Comparison of ENCODE assay signal across 25 mouse cellular contexts in the genomic region with DNA sequence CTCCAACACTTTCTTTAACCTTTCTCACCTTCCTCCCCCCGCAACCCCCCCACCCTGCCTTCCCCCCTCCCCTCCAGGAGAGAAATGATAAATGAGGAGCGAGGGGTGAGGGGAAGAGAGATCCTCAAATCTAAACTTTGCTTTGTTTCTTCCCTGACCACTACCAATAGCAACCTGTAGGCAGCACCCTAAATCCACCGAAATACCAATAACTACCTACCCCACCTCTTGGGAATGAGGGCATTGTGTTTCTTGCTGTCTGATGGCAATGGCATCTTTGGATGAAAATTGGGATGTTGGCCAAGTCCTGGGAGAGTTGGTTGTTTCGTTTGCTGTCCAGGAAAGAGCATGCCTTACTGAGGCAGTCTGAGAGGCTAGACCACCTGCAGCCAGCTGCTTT. TPM values are rescaled to one million over a fixed set of nuclear protein-coding genes. Genes with fewer than 3 reads are reported as not detected.
DNase-seq lines count a peak whose midpoint lies in the region; ATAC-seq and TF ChIP-seq lines count a peak whose summit lies in the region.
"Had no signal": no experiment of that assay in that cellular context is flagged by ENCODE, and none has a peak within 500 bp of the region (broad histone marks: within the 10 kb centered on the region; RNA-seq: fewer than 3 reads in every experiment).

No protein-coding gene starts in this region.

- no peak for ATAC-seq in embryonic facial prominence, embryonic 14.5 days (ENCODE audit: low read depth)
- no peak for ATAC-seq in limb, embryonic 12.5 days (ENCODE audit: insufficient number of reproducible peaks, insufficient read depth, low FRiP score, low TSS enrichment, low read depth)
- no peak for ATAC-seq in forebrain, embryonic 11.5 days (replicated peaks; ENCODE audit: low FRiP score)
- no peak for ATAC-seq in granulocyte monocyte progenitor cell, adult 5-6 weeks (replicated peaks; ENCODE audit: poor library complexity, severe bottlenecking)
- ATAC-seq: CD4-positive, CD25-positive, alpha-beta regulatory T cell, adult 4 months; forebrain, embryonic 16.5 days; inflammation-experienced regulatory T-cells, adult 6 months had no signal

- no peak overlapping the region for H3K4me3 ChIP-seq in embryonic facial prominence, embryonic 14.5 days (ENCODE audit: low read depth, low read length)
- no peak overlapping the region for H3K4me3 ChIP-seq in embryonic facial prominence, embryonic 10.5 days
- no peak overlapping the region for H3K4me3 ChIP-seq in limb, embryonic 12.5 days (replicated peaks)
- H3K4me3 ChIP-seq in limb, embryonic 10.5 days, result no peak overlapping the region
- no peak overlapping the region for H3K4me3 ChIP-seq in E14TG2a.4 (replicated peaks; ENCODE audit: low read length)
- no peak overlapping the region for H3K4me3 ChIP-seq in forebrain, embryonic 11.5 days (ENCODE audit: low read depth, low read length)
- H3K4me3 ChIP-seq: liver, embryonic 13.5 days; stomach, embryonic 15.5 days had no signal

- H3K4me2 ChIP-seq in embryonic facial prominence, embryonic 14.5 days (ENCODE audit: low read depth, low read length), result peak overlapping the region; percentile 62; the same call in 1 of the 2 replicates
- peak overlapping the region; percentile 61; the same call in 1 of the 2 replicates for H3K4me2 ChIP-seq in limb, embryonic 12.5 days
- H3K4me2 ChIP-seq in forebrain, embryonic 11.5 days (ENCODE audit: low read depth, low read length, severe bottlenecking), result no peak overlapping the region

- DNase-seq in embryonic facial prominence, embryonic 14.5 days (ENCODE audit: low spot score), result no peak
- DNase-seq in embryonic facial prominence, embryonic 10.5 days (ENCODE audit: low spot score), result no peak
- no peak for DNase-seq in limb, embryonic 10.5 days (ENCODE audit: low spot score)
- peak; percentile 44 for DNase-seq in NIH3T3 (ENCODE audit: low read depth)
- no peak for DNase-seq in forebrain, embryonic 11.5 days (ENCODE audit: low spot score)
- DNase-seq: adrenal gland, adult 2 months; gastrocnemius, postnatal 14 days; liver, embryonic 13.5 days; right cerebral cortex, adult 18-20 months; spleen, adult 18-20 months; thymus, postnatal 36 days had no signal

- peak; percentile 20; the same call in 1 of the 2 replicates for TF ChIP-seq CTCF in E14TG2a.4 (conservative IDR thresholded peaks at IDR 0.05; ENCODE audit: low read length)

- peaks cover 4% of the 10 kb centered on the region for H3K4me1 ChIP-seq in embryonic facial prominence, embryonic 14.5 days (ENCODE audit: control insufficient read depth, insufficient read depth, low read length)
- peaks cover 15% of the 10 kb centered on the region for H3K4me1 ChIP-seq in embryonic facial prominence, embryonic 10.5 days
- peaks cover 9% of the 10 kb centered on the region; the same call in 1 of the 2 replicates for H3K4me1 ChIP-seq in limb, embryonic 12.5 days (replicated peaks)
- peaks cover 20% of the 10 kb centered on the region for H3K4me1 ChIP-seq in limb, embryonic 10.5 days
- H3K4me1 ChIP-seq in E14TG2a.4 (replicated peaks; ENCODE audit: low read depth, low read length), result peaks cover 28% of the 10 kb centered on the region
- H3K4me1 ChIP-seq in forebrain, embryonic 11.5 days (replicated peaks; ENCODE audit: control insufficient read depth, insufficient read depth, low read length), result no peaks in the 10 kb centered on the region
- H3K4me1 ChIP-seq: liver, embryonic 13.5 days; stomach, embryonic 15.5 days had no signal

- H3K27ac ChIP-seq in embryonic facial prominence, embryonic 14.5 days (replicated peaks; ENCODE audit: low read depth, low read length), result no peak overlapping the region
- H3K27ac ChIP-seq in embryonic facial prominence, embryonic 10.5 days (replicated peaks), result no peak overlapping the region
- H3K27ac ChIP-seq in limb, embryonic 12.5 days, result peak overlapping the region; percentile 92
- H3K27ac ChIP-seq in limb, embryonic 10.5 days, result no peak overlapping the region
- no peak overlapping the region for H3K27ac ChIP-seq in forebrain, embryonic 11.5 days (ENCODE audit: low read depth, low read length)
- H3K27ac ChIP-seq: liver, embryonic 13.5 days; stomach, embryonic 15.5 days had no signal

- H3K36me3 ChIP-seq in embryonic facial prominence, embryonic 14.5 days (ENCODE audit: control insufficient read depth, insufficient read depth, low read length), result peaks cover 3% of the 10 kb centered on the region
- peaks cover 13% of the 10 kb centered on the region for H3K36me3 ChIP-seq in embryonic facial prominence, embryonic 10.5 days (replicated peaks)
- peaks cover 1% of the 10 kb centered on the region; the same call in 1 of the 2 replicates for H3K36me3 ChIP-seq in limb, embryonic 12.5 days
- peaks cover 4% of the 10 kb centered on the region; the same call in 1 of the 2 replicates for H3K36me3 ChIP-seq in limb, embryonic 10.5 days
- H3K36me3 ChIP-seq in E14TG2a.4 (ENCODE audit: insufficient read depth, low read length), result no peaks in the 10 kb centered on the region
- H3K36me3 ChIP-seq in forebrain, embryonic 11.5 days (ENCODE audit: control insufficient read depth, insufficient read depth, low read length), result no peaks in the 10 kb centered on the region
- H3K36me3 ChIP-seq: liver, embryonic 13.5 days; neural tube, embryonic 15.5 days; stomach, embryonic 15.5 days had no signal

- no peaks in the 10 kb centered on the region for H3K27me3 ChIP-seq in embryonic facial prominence, embryonic 14.5 days (replicated peaks; ENCODE audit: control insufficient read depth, insufficient read depth, low read length)
- no peaks in the 10 kb centered on the region for H3K27me3 ChIP-seq in embryonic facial prominence, embryonic 10.5 days (replicated peaks; ENCODE audit: low read depth, poor library complexity, severe bottlenecking)
- no peaks in the 10 kb centered on the region for H3K27me3 ChIP-seq in limb, embryonic 12.5 days
- no peaks in the 10 kb centered on the region for H3K27me3 ChIP-seq in limb, embryonic 10.5 days (ENCODE audit: low read depth, poor library complexity, severe bottlenecking)
- H3K27me3 ChIP-seq in E14TG2a.4 (ENCODE audit: insufficient read depth, low read length), result no peaks in the 10 kb centered on the region
- no peaks in the 10 kb centered on the region for H3K27me3 ChIP-seq in forebrain, embryonic 11.5 days (ENCODE audit: control insufficient read depth, insufficient read depth, low read length)
- H3K27me3 ChIP-seq: neural tube, embryonic 15.5 days; stomach, embryonic 15.5 days had no signal

- no peak overlapping the region for H3K9ac ChIP-seq in embryonic facial prominence, embryonic 14.5 days (ENCODE audit: low read depth, low read length)
- no peak overlapping the region for H3K9ac ChIP-seq in limb, embryonic 12.5 days (replicated peaks)
- no peak overlapping the region for H3K9ac ChIP-seq in forebrain, embryonic 11.5 days (ENCODE audit: low read length)
- H3K9ac ChIP-seq: liver, embryonic 13.5 days; stomach, embryonic 15.5 days had no signal

- 37% methylated on average over 4 of the region's 4 CpGs for WGBS in embryonic facial prominence, embryonic 14.5 days
- whole genome bisulfite sequencing in embryonic facial prominence, embryonic 10.5 days, result 35% methylated on average over 4 of the region's 4 CpGs
- 52% methylated on average over 4 of the region's 4 CpGs for WGBS in limb, embryonic 12.5 days
- 43% methylated on average over 4 of the region's 4 CpGs for WGBS in limb, embryonic 10.5 days
- WGBS in forebrain, embryonic 11.5 days, result 43% methylated on average over 4 of the region's 4 CpGs

- H3K9me3 ChIP-seq in embryonic facial prominence, embryonic 14.5 days (ENCODE audit: control insufficient read depth, low read length), result no peaks in the 10 kb centered on the region
- no peaks in the 10 kb centered on the region for H3K9me3 ChIP-seq in embryonic facial prominence, embryonic 10.5 days
- no peaks in the 10 kb centered on the region for H3K9me3 ChIP-seq in limb, embryonic 12.5 days
- no peaks in the 10 kb centered on the region for H3K9me3 ChIP-seq in limb, embryonic 10.5 days (replicated peaks)
- H3K9me3 ChIP-seq in E14TG2a.4 (ENCODE audit: low read length), result no peaks in the 10 kb centered on the region
- H3K9me3 ChIP-seq in forebrain, embryonic 11.5 days (ENCODE audit: control insufficient read depth, low read length), result no peaks in the 10 kb centered on the region
- H3K9me3 ChIP-seq: liver, embryonic 13.5 days; midbrain, embryonic 10.5 days; neural tube, embryonic 15.5 days; stomach, embryonic 15.5 days had no signal

RNA-seq across cellular contexts. Expression of gene Zfp37, which starts 20.8 kb away (rescaled TPM):
- polyA plus RNA-seq in embryonic facial prominence, embryonic 14.5 days (2014; fragmentation: Nextera tagmentation; extraction: Ambion mirVana), result 8.0 and 9.5 TPM in 2 replicates
- 18.7 and 19.8 TPM in 2 replicates for polyA plus RNA-seq in embryonic facial prominence, embryonic 10.5 days (2016; fragmentation: Nextera tagmentation; extraction: Ambion mirVana)
- polyA plus RNA-seq in limb, embryonic 12.5 days (2016; fragmentation: Nextera tagmentation; extraction: Ambion mirVana), result 15.5 and 21.8 TPM in 2 replicates
- polyA plus RNA-seq in limb, embryonic 10.5 days (2016; fragmentation: Nextera tagmentation; extraction: Ambion mirVana), result 14.9 and 19.4 TPM in 2 replicates
- 26.3 and 28.7 TPM in 2 replicates for polyA plus RNA-seq in forebrain, embryonic 11.5 days (2014; fragmentation: Nextera tagmentation; extraction: Ambion mirVana)
- 0.64 TPM in 1 of 2 replicates, not detected in the other for total RNA-seq in granulocyte monocyte progenitor cell, adult 5-6 weeks (2014; fragmentation: Nextera tagmentation)
- total RNA-seq in granulocyte monocyte progenitor cell, adult 5-6 weeks (2017), result not detected in 2 replicates
- polyA plus RNA-seq: inflammation-experienced regulatory T-cells, adult 6 months had no signal

RNA-seq across cellular contexts. Expression of gene Slc31a2, which starts 52.3 kb away (rescaled TPM):
- 17.3 and 18.0 TPM in 2 replicates for polyA plus RNA-seq in embryonic facial prominence, embryonic 14.5 days (2014; fragmentation: Nextera tagmentation; extraction: Ambion mirVana)
- polyA plus RNA-seq in embryonic facial prominence, embryonic 10.5 days (2016; fragmentation: Nextera tagmentation; extraction: Ambion mirVana), result 10.2 and 10.7 TPM in 2 replicates
- 11.7 and 14.0 TPM in 2 replicates for polyA plus RNA-seq in limb, embryonic 12.5 days (2016; fragmentation: Nextera tagmentation; extraction: Ambion mirVana)
- 10.8 and 11.0 TPM in 2 replicates for polyA plus RNA-seq in limb, embryonic 10.5 days (2016; fragmentation: Nextera tagmentation; extraction: Ambion mirVana)
- polyA plus RNA-seq in forebrain, embryonic 11.5 days (2014; fragmentation: Nextera tagmentation; extraction: Ambion mirVana), result 7.9 and 8.9 TPM in 2 replicates
- 36.4 and 39.4 TPM in 2 replicates for total RNA-seq in granulocyte monocyte progenitor cell, adult 5-6 weeks (2014; fragmentation: Nextera tagmentation)
- 18.7 and 19.4 TPM in 2 replicates for total RNA-seq in granulocyte monocyte progenitor cell, adult 5-6 weeks (2017)

RNA-seq across cellular contexts. Expression of gene Mup21, which starts 59.4 kb away (rescaled TPM):
- polyA plus RNA-seq in embryonic facial prominence, embryonic 14.5 days (2014; fragmentation: Nextera tagmentation; extraction: Ambion mirVana), result not detected in 2 replicates
- not detected in 2 replicates for polyA plus RNA-seq in embryonic facial prominence, embryonic 10.5 days (2016; fragmentation: Nextera tagmentation; extraction: Ambion mirVana)
- not detected in 2 replicates for polyA plus RNA-seq in limb, embryonic 12.5 days (2016; fragmentation: Nextera tagmentation; extraction: Ambion mirVana)
- not detected in 2 replicates for polyA plus RNA-seq in limb, embryonic 10.5 days (2016; fragmentation: Nextera tagmentation; extraction: Ambion mirVana)
- not detected in 2 replicates for polyA plus RNA-seq in forebrain, embryonic 11.5 days (2014; fragmentation: Nextera tagmentation; extraction: Ambion mirVana)
- not detected in 2 replicates for total RNA-seq in granulocyte monocyte progenitor cell, adult 5-6 weeks (2014; fragmentation: Nextera tagmentation)
- total RNA-seq in granulocyte monocyte progenitor cell, adult 5-6 weeks (2017), result not detected in 2 replicates
- total RNA-seq: adrenal gland, adult 2 months; gastrocnemius, postnatal 14 days; hematopoietic stem cell, adult 5-6 weeks; layer of hippocampus, adult 8-10 months had no signal
- polyA plus RNA-seq: adrenal gland, adult 2 months; brain, embryonic 14.5 days; CD4-positive, CD25-positive, alpha-beta regulatory T cell, adult 4 months; forebrain, embryonic 16.5 days; heart, embryonic 11.5 days; inflammation-experienced regulatory T-cells, adult 6 months; kidney, embryonic 16.5 days; liver, embryonic 13.5 days; midbrain, embryonic 10.5 days; neural tube, embryonic 15.5 days; stomach, embryonic 15.5 days had no signal
